Mouse (Mus musculus) G1E-ER4 (cell line): Measurements from ENCODE around the gene Lmx1a. TPM values are rescaled to one million over a fixed set of nuclear protein-coding genes. Genes with fewer than 3 reads are reported as not detected.

Experiments
- GATA1 ChIP-seq: IDR thresholded peaks from one replicate; pipeline ENCODE4 v1.8.0; 2012; ENCODE audit warnings: low read length, inconsistent platforms
- polyA plus RNA-seq: library from polyadenylated mRNA; stranded (reverse); fragments of >175 nt; gene quantifications from 2 replicates; pipeline ENCODE4 v1.2.3, GENCODE M21; 2012

Lmx1a gene
- polyA plus RNA-seq, 1 experiment = not detected

- TF ChIP-seq GATA1 = no peak
Observed at GRCm38 (mm10) chr1:167888816-167889215, 199.8 kb downstream of the Lmx1a start.

DNA sequence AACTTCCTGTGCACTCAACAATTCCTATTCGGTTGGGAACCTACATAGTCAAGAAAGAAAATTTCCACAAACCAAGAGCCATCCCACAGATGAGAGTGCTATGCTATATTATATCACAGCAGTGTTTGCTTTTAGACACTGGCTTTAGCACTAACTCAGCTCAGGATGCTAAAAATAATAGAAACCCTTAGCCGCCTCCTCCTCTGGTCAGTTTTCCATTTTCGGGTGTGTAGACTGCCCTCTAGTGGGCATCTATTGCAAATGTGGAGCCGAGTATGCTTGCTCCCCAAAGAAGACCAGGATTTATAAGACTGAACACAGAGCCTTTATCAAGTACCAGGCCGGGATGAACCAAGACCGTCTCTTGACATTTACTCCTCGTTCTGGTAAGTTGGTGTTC, 207.2 kb downstream of the Lmx1a start:
- TF ChIP-seq GATA1 = no peak

Other genes with a start within 250 kb of the Lmx1a start
- gene Lrrc52, start 222.5 kb upstream of the Lmx1a start, polyA plus RNA-seq = not detected in 2 replicates
- gene Rxrg, start 90.9 kb upstream of the Lmx1a start, polyA plus RNA-seq = not detected in 2 replicates